Mouse (Mus musculus): ENCODE measurements around the gene Ptchd4. TPM values are rescaled to one million over a fixed set of nuclear protein-coding genes. Genes with fewer than 3 reads are reported as not detected.

The Ptchd4 gene
- polyA plus RNA-seq, 1 experiment from 2014 or later, result 2.3 TPM

DNA sequence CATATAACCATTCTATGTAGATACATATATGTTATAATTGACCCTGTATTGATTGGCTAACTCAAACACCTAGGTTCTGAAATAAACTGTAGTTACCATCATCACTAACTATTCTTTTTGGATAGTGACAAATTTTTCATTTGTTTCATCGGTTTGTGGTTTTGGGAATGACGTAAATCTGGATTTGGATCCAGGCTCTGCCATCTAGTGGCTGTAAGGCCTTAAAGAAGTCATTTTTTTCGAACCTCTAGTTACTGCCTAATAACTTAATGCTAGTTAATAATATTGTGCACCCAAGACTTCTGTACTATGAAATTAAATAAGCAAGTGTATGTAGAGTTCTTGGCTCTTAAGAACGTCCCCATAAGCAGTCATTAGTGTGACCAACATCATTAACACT, 11.5 kb upstream of the Ptchd4 start:
- WGBS, result 69% methylated on average over 4 of the region's 4 CpGs

DNA sequence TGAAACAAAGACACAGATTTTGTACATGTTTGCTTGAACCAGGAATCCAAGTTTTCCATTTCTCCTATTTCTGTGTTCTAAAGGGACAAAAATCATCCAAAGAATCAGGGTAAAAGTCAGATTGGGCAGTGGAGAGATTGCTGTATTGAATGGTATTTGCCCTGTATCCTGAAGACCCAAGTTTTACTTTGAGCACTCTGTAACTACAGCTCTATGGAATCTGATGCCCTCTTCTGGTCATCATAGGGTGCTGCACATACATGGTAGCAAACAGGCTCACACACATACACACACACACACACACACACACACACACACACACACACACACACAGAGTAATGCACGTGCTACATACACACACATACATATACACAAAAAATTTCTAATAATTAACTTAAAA, 8.7 kb upstream of the Ptchd4 start:
- 81% methylated on average over 1 of the region's 1 CpGs for WGBS
- no peaks in the 10 kb centered on the region for H3K4me1 ChIP-seq (ENCODE audit: control insufficient read depth, insufficient read depth, low read length)
- H3K4me3 ChIP-seq (ENCODE audit: low read depth, low read length), result no peak overlapping the region
- no peak overlapping the region for H3K27ac ChIP-seq (ENCODE audit: low read depth, low read length)
- H3K9ac ChIP-seq (ENCODE audit: low read length), result no peak overlapping the region
- H3K9me3 ChIP-seq (ENCODE audit: control insufficient read depth, low read length), result no peaks in the 10 kb centered on the region
- DNase-seq (ENCODE audit: low spot score, missing footprints) (no peak), ATAC-seq (ENCODE audit: low FRiP score) (no peak)
- no peak overlapping the region for H3K4me2 ChIP-seq
- H3K36me3 ChIP-seq (ENCODE audit: control insufficient read depth, insufficient read depth, low read length), result no peaks in the 10 kb centered on the region
- no peaks in the 10 kb centered on the region for H3K27me3 ChIP-seq (ENCODE audit: control insufficient read depth, insufficient read depth, low read length)

More for the DNA sequence above, 11.5 kb upstream of the Ptchd4 start:
- no peak overlapping the region for H3K4me3 ChIP-seq (ENCODE audit: low read depth, low read length)
- H3K27ac ChIP-seq (ENCODE audit: low read depth, low read length), result no peak overlapping the region
- no peaks in the 10 kb centered on the region for H3K27me3 ChIP-seq (ENCODE audit: control insufficient read depth, insufficient read depth, low read length)
- DNase-seq (ENCODE audit: low spot score, missing footprints), result peak; percentile 17
- no peak overlapping the region for H3K4me2 ChIP-seq
- no peaks in the 10 kb centered on the region for H3K4me1 ChIP-seq (ENCODE audit: control insufficient read depth, insufficient read depth, low read length)
- no peak overlapping the region for H3K9ac ChIP-seq (ENCODE audit: low read length)
- no peak for ATAC-seq (ENCODE audit: low FRiP score)
- no peaks in the 10 kb centered on the region for H3K9me3 ChIP-seq (ENCODE audit: control insufficient read depth, low read length)
- no peaks in the 10 kb centered on the region for H3K36me3 ChIP-seq (ENCODE audit: control insufficient read depth, insufficient read depth, low read length)

DNA sequence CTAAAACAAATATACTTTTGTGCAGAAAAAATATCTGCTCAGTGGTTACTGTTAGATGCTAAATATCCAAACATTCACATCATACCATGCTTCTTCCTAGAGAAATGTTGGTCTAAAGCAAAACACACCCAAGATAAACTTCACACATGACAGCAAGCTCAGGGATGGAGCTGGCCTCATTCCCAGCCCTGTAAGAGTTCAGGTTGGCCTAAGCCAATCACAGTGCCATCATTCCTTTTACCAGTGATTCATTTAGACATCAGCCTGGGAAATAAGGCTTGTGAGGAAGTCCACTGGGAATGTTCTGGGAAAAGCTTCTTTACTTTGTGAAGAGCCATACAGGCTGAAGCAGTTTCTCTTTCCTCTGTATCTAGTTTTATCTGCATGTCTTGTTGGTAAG, 5.6 kb upstream of the Ptchd4 start:
- no peaks in the 10 kb centered on the region for H3K36me3 ChIP-seq (ENCODE audit: control insufficient read depth, insufficient read depth, low read length)
- H3K4me1 ChIP-seq (ENCODE audit: control insufficient read depth, insufficient read depth, low read length), result no peaks in the 10 kb centered on the region
- H3K9ac ChIP-seq (ENCODE audit: low read length), result no peak overlapping the region
- H3K9me3 ChIP-seq (ENCODE audit: control insufficient read depth, low read length), result no peaks in the 10 kb centered on the region
- H3K27me3 ChIP-seq (ENCODE audit: control insufficient read depth, insufficient read depth, low read length), result no peaks in the 10 kb centered on the region
- DNase-seq (ENCODE audit: low spot score, missing footprints) (no peak), ATAC-seq (ENCODE audit: low FRiP score) (no peak)
- H3K4me2 ChIP-seq, result no peak overlapping the region
- no peak overlapping the region for H3K27ac ChIP-seq (ENCODE audit: low read depth, low read length)
- no peak overlapping the region for H3K4me3 ChIP-seq (ENCODE audit: low read depth, low read length)

DNA sequence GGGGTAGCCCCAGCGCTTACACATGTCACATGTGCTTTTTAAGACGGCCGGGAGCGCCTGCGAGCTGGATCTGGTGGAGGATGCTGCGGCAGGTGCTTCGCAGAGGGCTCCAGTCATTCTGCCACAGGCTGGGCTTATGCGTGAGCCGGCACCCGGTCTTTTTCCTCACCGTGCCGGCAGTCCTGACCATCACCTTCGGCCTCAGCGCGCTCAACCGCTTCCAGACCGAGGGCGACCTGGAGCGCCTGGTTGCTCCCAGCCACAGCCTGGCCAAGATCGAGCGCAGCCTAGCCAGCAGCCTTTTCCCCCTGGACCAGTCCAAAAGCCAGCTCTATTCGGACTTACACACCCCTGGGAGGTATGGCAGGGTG, 850 bp downstream of the Ptchd4 start:
- under 1% methylated on average over 22 of the region's 22 CpGs for WGBS
- H3K9me3 ChIP-seq (ENCODE audit: control insufficient read depth, low read length), result no peaks in the 10 kb centered on the region
- H3K27me3 ChIP-seq (ENCODE audit: control insufficient read depth, insufficient read depth, low read length), result no peaks in the 10 kb centered on the region
- peak overlapping the region; percentile 59 for H3K4me3 ChIP-seq (ENCODE audit: low read depth, low read length)
- DNase-seq (ENCODE audit: low spot score, missing footprints), result peak; percentile 94
- peak overlapping the region; percentile 68 for H3K9ac ChIP-seq (ENCODE audit: low read length)
- H3K27ac ChIP-seq (ENCODE audit: low read depth, low read length), result no peak overlapping the region
- no peaks in the 10 kb centered on the region for H3K36me3 ChIP-seq (ENCODE audit: control insufficient read depth, insufficient read depth, low read length)
- peak overlapping the region; percentile 62 for H3K4me2 ChIP-seq
- peak; percentile 83 for ATAC-seq (ENCODE audit: low FRiP score)
- H3K4me1 ChIP-seq (ENCODE audit: control insufficient read depth, insufficient read depth, low read length), result peaks cover 3% of the 10 kb centered on the region; the same call in 1 of the 2 replicates

DNA sequence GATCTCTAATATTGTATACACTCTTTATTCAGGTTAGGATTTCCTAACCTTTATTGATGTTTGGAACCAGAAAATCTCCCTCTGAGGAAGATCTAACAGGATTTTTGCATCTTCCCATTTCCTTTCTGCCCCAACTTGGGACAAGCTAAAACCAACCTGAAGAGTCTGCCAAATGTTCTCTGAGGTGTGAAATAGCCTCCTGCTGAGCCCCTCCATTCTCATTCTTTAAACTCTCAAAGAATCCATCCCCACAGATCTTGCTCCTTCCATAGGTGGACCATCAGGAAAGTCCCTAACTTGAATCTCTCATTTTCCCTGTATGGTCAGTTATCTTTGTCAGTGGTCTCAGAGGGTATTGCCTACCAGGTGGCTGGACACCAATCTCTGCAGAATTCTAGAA, 20.0 kb downstream of the Ptchd4 start:
- no peak for ATAC-seq (ENCODE audit: low FRiP score)
- H3K27ac ChIP-seq (ENCODE audit: low read depth, low read length), result no peak overlapping the region

DNA sequence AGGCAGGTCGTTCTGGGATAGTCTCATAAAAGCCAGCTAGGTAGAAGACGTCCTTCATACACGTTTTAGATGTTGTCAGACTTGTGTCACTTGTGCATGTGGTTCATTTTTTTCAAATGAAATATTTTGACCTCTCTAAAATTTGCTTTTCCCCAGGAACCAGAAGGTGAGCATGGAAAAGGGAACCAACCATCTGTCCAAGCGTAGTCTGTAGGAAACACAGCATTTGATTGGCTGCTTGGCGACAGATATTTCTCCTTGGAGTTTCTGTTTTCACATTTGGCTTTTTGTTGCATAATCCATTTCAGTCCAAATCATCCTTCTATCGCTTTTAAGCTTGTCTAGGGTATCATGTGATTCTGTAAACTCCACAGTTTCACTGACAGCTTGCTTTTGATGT, 20.8 kb downstream of the Ptchd4 start:
- H3K4me1 ChIP-seq (ENCODE audit: control insufficient read depth, insufficient read depth, low read length), result no peaks in the 10 kb centered on the region
- DNase-seq (ENCODE audit: low spot score, missing footprints) (no peak), ATAC-seq (ENCODE audit: low FRiP score) (no peak)
- H3K27ac ChIP-seq (ENCODE audit: low read depth, low read length), result no peak overlapping the region
- no peak overlapping the region for H3K9ac ChIP-seq (ENCODE audit: low read length)
- H3K4me3 ChIP-seq (ENCODE audit: low read depth, low read length), result no peak overlapping the region
- 82% methylated on average over 6 of the region's 6 CpGs for WGBS
- no peak overlapping the region for H3K4me2 ChIP-seq
- no peaks in the 10 kb centered on the region for H3K36me3 ChIP-seq (ENCODE audit: control insufficient read depth, insufficient read depth, low read length)
- no peaks in the 10 kb centered on the region for H3K27me3 ChIP-seq (ENCODE audit: control insufficient read depth, insufficient read depth, low read length)
- no peaks in the 10 kb centered on the region for H3K9me3 ChIP-seq (ENCODE audit: control insufficient read depth, low read length)

More for the DNA sequence above, 20.0 kb downstream of the Ptchd4 start:
- Histone ChIP-seq H3K4me2 (no peak overlapping the region), H3K27me3 (ENCODE audit: control insufficient read depth, insufficient read depth, low read length) (no peaks in the 10 kb centered on the region), H3K4me1 (ENCODE audit: control insufficient read depth, insufficient read depth, low read length) (no peaks in the 10 kb centered on the region), H3K4me3 (ENCODE audit: low read depth, low read length) (no peak overlapping the region), H3K9ac (ENCODE audit: low read length) (no peak overlapping the region), H3K36me3 (ENCODE audit: control insufficient read depth, insufficient read depth, low read length) (no peaks in the 10 kb centered on the region), H3K9me3 (ENCODE audit: control insufficient read depth, low read length) (no peaks in the 10 kb centered on the region)
- no peak for DNase-seq (ENCODE audit: low spot score, missing footprints)

DNA sequence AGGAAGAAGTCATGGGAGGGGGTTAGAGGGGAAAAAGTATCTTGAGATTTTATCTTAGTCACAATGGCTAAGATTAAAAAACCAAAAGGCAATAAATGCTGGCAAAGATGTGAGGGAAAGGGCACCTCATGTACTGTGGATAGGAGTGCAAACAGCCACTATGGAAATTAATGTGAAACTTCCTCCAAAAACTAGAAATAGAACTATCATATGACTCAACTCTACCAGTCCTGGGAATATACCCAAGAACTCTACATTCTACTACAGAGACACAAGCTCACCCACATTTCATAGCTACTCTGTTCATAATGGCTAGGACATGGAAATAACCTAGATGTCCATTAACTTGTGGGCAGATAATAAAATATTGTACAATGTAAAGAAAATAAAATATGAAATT, 30.3 kb downstream of the Ptchd4 start:
- Histone ChIP-seq H3K4me2 (no peak overlapping the region), H3K27ac (ENCODE audit: low read depth, low read length) (no peak overlapping the region), H3K9me3 (ENCODE audit: control insufficient read depth, low read length) (no peaks in the 10 kb centered on the region), H3K36me3 (ENCODE audit: control insufficient read depth, insufficient read depth, low read length) (no peaks in the 10 kb centered on the region), H3K4me3 (ENCODE audit: low read depth, low read length) (no peak overlapping the region), H3K4me1 (ENCODE audit: control insufficient read depth, insufficient read depth, low read length) (no peaks in the 10 kb centered on the region), H3K9ac (ENCODE audit: low read length) (no peak overlapping the region), H3K27me3 (ENCODE audit: control insufficient read depth, insufficient read depth, low read length) (no peaks in the 10 kb centered on the region)
- DNase-seq (ENCODE audit: low spot score, missing footprints) (no peak), ATAC-seq (ENCODE audit: low FRiP score) (no peak)

DNA sequence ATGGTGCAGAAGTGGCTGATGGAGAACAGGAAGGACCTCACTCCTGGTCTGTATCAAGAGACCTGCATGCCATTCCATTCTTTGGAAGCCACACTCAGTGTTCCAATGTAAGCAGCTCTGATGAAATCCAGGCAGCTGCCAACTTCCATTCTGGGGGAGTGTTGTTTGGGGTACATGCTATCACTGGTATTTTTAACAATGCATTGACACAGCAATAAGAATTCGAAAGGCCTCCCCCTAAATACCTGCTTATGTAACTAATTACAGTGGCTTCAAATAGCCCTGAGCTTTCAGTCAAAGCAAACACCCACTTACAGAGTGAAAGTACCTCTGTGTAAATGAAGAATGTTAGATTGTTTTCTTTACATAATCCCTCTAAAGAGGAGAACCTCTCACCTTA, 42.7 kb downstream of the Ptchd4 start:
- no peaks in the 10 kb centered on the region for H3K9me3 ChIP-seq (ENCODE audit: control insufficient read depth, low read length)
- DNase-seq (ENCODE audit: low spot score, missing footprints), result no peak

DNA sequence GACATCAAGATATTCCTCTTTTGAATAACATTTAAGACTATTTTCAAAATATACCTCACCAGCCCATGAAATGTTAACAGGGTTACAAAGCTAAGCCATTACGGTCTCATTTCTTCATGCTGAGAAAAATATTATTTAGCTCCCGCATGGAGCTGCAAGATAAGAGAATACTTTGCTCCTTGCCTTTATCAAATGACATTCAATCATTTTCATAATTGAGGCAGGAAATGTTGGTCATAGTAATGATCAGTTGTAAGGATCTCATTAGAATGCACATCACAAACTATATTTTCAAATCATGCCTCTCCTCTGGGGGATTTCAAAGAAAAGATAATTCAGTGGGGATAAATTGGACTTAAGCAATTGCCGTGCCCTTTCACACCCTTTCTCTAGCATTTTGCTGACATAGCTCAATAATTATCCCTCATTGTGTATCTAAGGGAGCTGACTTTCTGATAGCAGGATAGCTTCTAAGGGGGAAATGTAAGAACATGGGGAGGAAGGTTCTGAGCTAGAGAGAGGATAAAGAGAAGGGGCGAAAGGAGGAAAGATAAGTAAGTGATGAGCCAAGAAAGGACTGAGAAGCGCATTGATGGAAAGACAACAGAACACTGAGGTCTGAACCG, 47.5 kb downstream of the Ptchd4 start:
- Histone ChIP-seq H3K4me2 (no peak overlapping the region), H3K4me3 (ENCODE audit: low read depth, low read length) (no peak overlapping the region), H3K36me3 (ENCODE audit: control insufficient read depth, insufficient read depth, low read length) (no peaks in the 10 kb centered on the region), H3K27ac (ENCODE audit: low read depth, low read length) (no peak overlapping the region), H3K9me3 (ENCODE audit: control insufficient read depth, low read length) (no peaks in the 10 kb centered on the region), H3K4me1 (ENCODE audit: control insufficient read depth, insufficient read depth, low read length) (no peaks in the 10 kb centered on the region), H3K9ac (ENCODE audit: low read length) (no peak overlapping the region), H3K27me3 (ENCODE audit: control insufficient read depth, insufficient read depth, low read length) (no peaks in the 10 kb centered on the region)
- no peak for ATAC-seq (ENCODE audit: low FRiP score)
- DNase-seq (ENCODE audit: low spot score, missing footprints), result no peak
- WGBS, result 87% methylated on average over 6 of the region's 6 CpGs

More for the DNA sequence above, 42.7 kb downstream of the Ptchd4 start:
- no peak overlapping the region for H3K4me2 ChIP-seq
- no peak overlapping the region for H3K9ac ChIP-seq (ENCODE audit: low read length)
- no peak overlapping the region for H3K4me3 ChIP-seq (ENCODE audit: low read depth, low read length)
- H3K27me3 ChIP-seq (ENCODE audit: control insufficient read depth, insufficient read depth, low read length), result no peaks in the 10 kb centered on the region
- no peaks in the 10 kb centered on the region for H3K4me1 ChIP-seq (ENCODE audit: control insufficient read depth, insufficient read depth, low read length)
- no peak for ATAC-seq (ENCODE audit: low FRiP score)
- WGBS, result 77% methylated on average over 1 of the region's 1 CpGs
- no peaks in the 10 kb centered on the region for H3K36me3 ChIP-seq (ENCODE audit: control insufficient read depth, insufficient read depth, low read length)
- no peak overlapping the region for H3K27ac ChIP-seq (ENCODE audit: low read depth, low read length)

DNA sequence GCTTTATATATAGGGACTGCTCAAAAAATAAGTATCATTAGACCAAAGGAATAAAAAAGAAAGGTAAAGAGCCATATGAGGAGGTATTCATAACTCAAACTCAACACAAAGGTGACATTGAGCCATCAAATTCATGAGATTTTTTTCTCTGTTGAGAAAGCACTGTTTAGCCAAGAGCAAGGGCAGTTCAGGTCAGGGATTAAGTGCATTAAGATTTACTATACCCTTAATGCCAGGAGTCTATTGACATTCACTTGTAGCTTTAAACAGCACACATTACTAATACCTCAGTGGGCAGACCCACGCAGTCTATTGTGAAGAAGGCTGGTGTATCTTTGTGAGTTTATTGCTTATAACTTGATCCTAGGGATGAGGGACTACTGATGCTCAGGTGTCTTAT, 49.0 kb downstream of the Ptchd4 start:
- Histone ChIP-seq H3K9ac (ENCODE audit: low read length) (no peak overlapping the region), H3K9me3 (ENCODE audit: control insufficient read depth, low read length) (no peaks in the 10 kb centered on the region), H3K4me3 (ENCODE audit: low read depth, low read length) (no peak overlapping the region), H3K4me2 (no peak overlapping the region), H3K4me1 (ENCODE audit: control insufficient read depth, insufficient read depth, low read length) (no peaks in the 10 kb centered on the region), H3K27ac (ENCODE audit: low read depth, low read length) (no peak overlapping the region), H3K27me3 (ENCODE audit: control insufficient read depth, insufficient read depth, low read length) (no peaks in the 10 kb centered on the region), H3K36me3 (ENCODE audit: control insufficient read depth, insufficient read depth, low read length) (no peaks in the 10 kb centered on the region)
- WGBS, result 64% methylated on average over 1 of the region's 1 CpGs
- no peak for ATAC-seq (ENCODE audit: low FRiP score)
- DNase-seq (ENCODE audit: low spot score, missing footprints), result no peak

Measured in midbrain, embryonic 11.5 days (tissue).